Mouse (Mus musculus) limb, embryonic 11.5 days (tissue): ENCODE measurements at regions not wholly inside any gene's neighbourhood (a gene's known extent, or its start where the extent isn't known, plus 50 kb on each side); places are given as distances from the start of the nearest gene placed in this dataset.

Experiments
- ATAC-seq: fragments of 200-750 bp; cut with Nextera tagmentation; 2 replicates; pipeline ENCODE4 v1.8.0; 2017; ENCODE audit warnings: low read depth; ENCODE audit not compliant: insufficient number of reproducible peaks, low FRiP score, low TSS enrichment
- DNase-seq: peaks from one replicate; pipeline ENCODE4 v3.0.0-alpha.2; 2015; ENCODE audit warnings: low spot score
- H3K27ac ChIP-seq: fragments of 300-500 bp; sonication (generic); replicated peaks from 2 replicates; pipeline ENCODE4 v1.5.1; 2014; ENCODE audit warnings: low read depth, mild to moderate bottlenecking, low read length
- H3K27me3 ChIP-seq: fragments of 300-500 bp; sonication (generic); 2 replicates; pipeline ENCODE4 v1.6.1; 2014; ENCODE audit warnings: mild to moderate bottlenecking, low read length, mixed read lengths; ENCODE audit not compliant: control insufficient read depth, insufficient read depth
- H3K36me3 ChIP-seq: fragments of 300-500 bp; sonication (generic); 2 replicates; pipeline ENCODE4 v1.6.1; 2014; ENCODE audit warnings: mild to moderate bottlenecking, low read length, moderate library complexity, mixed read lengths; ENCODE audit not compliant: control insufficient read depth, insufficient read depth
- H3K4me1 ChIP-seq: fragments of 300-500 bp; sonication (generic); 2 replicates; pipeline ENCODE4 v1.6.1; 2014; ENCODE audit warnings: low read length, mixed read lengths; ENCODE audit not compliant: control insufficient read depth, insufficient read depth
- H3K4me2 ChIP-seq: fragments of 300-500 bp; sonication (generic); 2 replicates; pipeline ENCODE4 v1.6.1; 2014; ENCODE audit warnings: low read depth, mild to moderate bottlenecking, moderate library complexity; ENCODE audit not compliant: severe bottlenecking
- H3K4me3 ChIP-seq: fragments of 300-500 bp; sonication (generic); 2 replicates; pipeline ENCODE4 v1.5.1; 2014; ENCODE audit warnings: low read depth, low read length
- H3K9ac ChIP-seq: fragments of 300-500 bp; sonication (generic); 2 replicates; pipeline ENCODE4 v1.6.1; 2014; ENCODE audit warnings: mild to moderate bottlenecking, low read length
- H3K9me3 ChIP-seq: fragments of 300-500 bp; sonication (generic); 2 replicates; pipeline ENCODE4 v1.6.1; 2016; ENCODE audit warnings: low read length; ENCODE audit not compliant: control insufficient read depth
- WGBS: fragments of 180-500 bp; shearing (Covaris S2); extraction: QIAGEN DNeasy Blood & Tissue Kit; methylation state at CpG from one replicate; pipeline ENCODE4 v1.1.7; 2014; 5-methylcytosine and 5-hydroxymethylcytosine counted together

DNA sequence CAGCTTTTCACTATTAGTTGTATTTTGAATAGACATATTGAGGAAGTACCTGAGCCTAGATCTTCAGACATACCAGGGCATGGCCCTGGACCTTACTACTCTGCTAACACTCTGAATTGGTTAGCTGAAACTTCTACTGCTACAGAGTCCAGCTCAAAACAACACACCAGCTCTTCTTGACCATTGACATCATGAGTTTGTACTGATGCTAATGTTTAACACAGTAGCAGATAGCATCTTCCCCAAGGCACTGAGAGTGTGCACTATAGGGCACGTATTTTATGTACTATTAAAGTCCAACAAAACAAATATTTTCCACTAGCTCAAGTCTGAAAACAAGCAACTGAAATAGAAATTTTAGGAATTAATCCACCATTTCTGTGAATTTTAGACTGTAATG lies 157.8 kb downstream of the Ptger3 start:
- Histone ChIP-seq H3K27me3 (no peaks in the 10 kb centered on the region), H3K36me3 (no peaks in the 10 kb centered on the region), H3K27ac (no peak overlapping the region), H3K4me1 (no peaks in the 10 kb centered on the region), H3K9ac (no peak overlapping the region), H3K9me3 (no peaks in the 10 kb centered on the region), H3K4me3 (no peak overlapping the region), H3K4me2 (no peak overlapping the region)
- ATAC-seq, result no peak
- WGBS, result 59% methylated on average over 1 of the region's 1 CpGs
- DNase-seq, result no peak

DNA sequence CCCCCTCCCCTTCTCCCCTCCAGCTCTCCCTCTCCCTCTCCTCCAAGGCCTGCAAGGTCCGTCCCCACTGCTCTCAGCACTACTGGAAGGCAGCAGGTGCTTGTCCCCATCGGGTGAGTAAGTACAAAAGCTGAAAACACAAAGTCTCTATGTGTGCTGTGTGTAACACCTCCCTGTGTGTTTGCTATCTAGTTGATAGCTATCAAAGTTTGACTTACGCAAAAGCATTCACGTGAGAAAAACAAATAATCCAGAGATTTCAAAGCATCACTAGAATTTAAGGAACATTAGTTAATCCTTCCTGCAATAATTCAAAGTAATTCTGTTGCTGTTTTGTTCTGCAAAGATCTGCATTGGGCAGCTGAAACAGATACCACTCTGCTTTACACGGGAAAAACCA lies 156.5 kb downstream of the Ptger3 start:
- DNase-seq, result no peak
- H3K4me2 ChIP-seq, result no peak overlapping the region
- no peaks in the 10 kb centered on the region for H3K36me3 ChIP-seq
- no peak overlapping the region for H3K4me3 ChIP-seq
- H3K9ac ChIP-seq, result no peak overlapping the region
- no peaks in the 10 kb centered on the region for H3K9me3 ChIP-seq
- no peaks in the 10 kb centered on the region for H3K27me3 ChIP-seq
- H3K27ac ChIP-seq, result no peak overlapping the region
- 77% methylated on average over 5 of the region's 5 CpGs for WGBS
- ATAC-seq, result no peak
- no peaks in the 10 kb centered on the region for H3K4me1 ChIP-seq

DNA sequence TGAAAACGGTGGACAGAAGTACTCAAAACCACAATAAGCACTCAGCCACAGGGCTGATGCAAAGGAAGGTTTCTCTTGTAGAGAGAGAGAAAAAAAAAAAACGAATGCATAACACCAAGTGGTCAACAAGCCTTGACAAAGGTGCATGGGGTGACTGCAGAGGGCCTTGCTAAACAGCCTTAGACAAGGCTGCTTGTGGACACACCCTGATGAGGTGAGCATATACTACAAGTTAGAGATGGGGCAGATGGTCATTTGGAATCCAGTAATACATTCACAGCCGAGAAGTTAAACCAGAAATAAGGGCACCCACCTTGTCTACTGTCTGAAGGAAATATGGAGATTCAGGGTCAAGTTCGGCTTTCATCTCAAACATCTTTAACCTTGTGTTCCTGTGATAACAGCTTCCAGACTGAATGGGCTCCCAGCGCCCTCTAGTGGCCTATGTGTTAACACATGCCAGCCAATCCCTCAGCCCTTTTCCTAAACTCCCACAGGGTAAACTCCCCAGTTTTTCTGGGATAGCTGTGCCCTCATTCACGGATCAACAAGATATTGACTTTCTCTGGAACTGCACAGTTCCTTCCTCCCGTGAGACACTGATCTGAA lies 150.7 kb downstream of the Ptger3 start:
- H3K4me1 ChIP-seq, result no peaks in the 10 kb centered on the region
- no peak overlapping the region for H3K27ac ChIP-seq
- H3K4me2 ChIP-seq, result no peak overlapping the region
- no peak for ATAC-seq
- H3K9ac ChIP-seq, result no peak overlapping the region
- no peak overlapping the region for H3K4me3 ChIP-seq
- no peaks in the 10 kb centered on the region for H3K36me3 ChIP-seq
- H3K27me3 ChIP-seq, result no peaks in the 10 kb centered on the region
- WGBS, result 23% methylated on average over 7 of the region's 7 CpGs
- no peaks in the 10 kb centered on the region for H3K9me3 ChIP-seq
- DNase-seq, result peak; percentile 80

DNA sequence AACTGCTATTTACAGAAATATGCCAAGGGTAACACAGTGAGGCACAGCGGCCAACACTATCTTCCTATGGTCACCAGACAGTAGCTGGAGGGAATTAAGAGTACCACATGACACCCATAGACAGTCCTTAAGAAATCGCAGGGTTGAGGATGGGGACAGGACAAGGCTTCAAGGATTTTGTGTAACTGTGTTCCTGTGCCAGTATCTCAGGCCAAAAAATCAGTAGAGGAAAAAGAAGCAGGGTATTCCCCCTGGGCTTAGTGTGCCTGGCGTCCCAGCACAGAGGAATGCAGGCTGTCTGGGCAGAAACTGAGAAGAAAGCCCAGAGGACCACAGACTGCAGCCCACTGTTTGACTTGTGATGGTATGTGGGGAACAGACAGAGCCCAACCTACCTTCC lies 147.3 kb downstream of the Ptger3 start:
- Histone ChIP-seq H3K27me3 (no peaks in the 10 kb centered on the region), H3K4me3 (no peak overlapping the region), H3K9me3 (no peaks in the 10 kb centered on the region), H3K27ac (no peak overlapping the region), H3K9ac (no peak overlapping the region), H3K4me2 (no peak overlapping the region), H3K36me3 (no peaks in the 10 kb centered on the region), H3K4me1 (no peaks in the 10 kb centered on the region)
- DNase-seq (no peak), ATAC-seq (no peak)
- 80% methylated on average over 3 of the region's 3 CpGs for WGBS

DNA sequence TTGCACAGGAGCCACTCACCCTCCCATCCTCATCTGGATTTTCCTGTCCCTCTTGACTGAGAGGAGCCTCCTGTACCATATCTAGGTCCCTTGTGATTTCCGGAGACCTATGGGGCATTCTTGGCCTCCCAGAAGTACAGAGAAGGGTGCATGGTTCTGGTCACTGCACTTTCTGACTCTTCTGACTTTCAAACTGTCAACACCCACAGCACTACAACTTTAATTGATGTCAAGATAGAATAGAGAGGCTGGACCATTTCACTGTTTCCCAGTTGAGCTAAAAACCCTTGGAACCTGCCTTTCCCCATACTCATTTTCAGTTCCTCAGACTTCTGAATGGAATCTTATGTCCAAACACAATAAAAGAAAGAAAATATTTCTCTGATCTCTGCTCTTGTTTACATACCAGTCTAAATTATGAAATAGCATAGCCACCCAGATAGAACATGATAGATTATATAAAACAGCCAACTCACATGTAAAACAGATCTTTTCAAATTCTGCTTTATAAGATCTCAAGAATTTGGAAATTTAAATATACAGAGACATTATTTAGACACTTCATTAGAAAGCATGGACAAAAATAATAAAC lies 144.2 kb downstream of the Ptger3 start:
- 88% methylated on average over 1 of the region's 1 CpGs for WGBS
- Histone ChIP-seq H3K36me3 (no peaks in the 10 kb centered on the region), H3K4me3 (no peak overlapping the region), H3K9me3 (no peaks in the 10 kb centered on the region), H3K4me2 (no peak overlapping the region), H3K27me3 (no peaks in the 10 kb centered on the region), H3K27ac (no peak overlapping the region), H3K4me1 (no peaks in the 10 kb centered on the region), H3K9ac (no peak overlapping the region)
- no peak for DNase-seq
- no peak for ATAC-seq

DNA sequence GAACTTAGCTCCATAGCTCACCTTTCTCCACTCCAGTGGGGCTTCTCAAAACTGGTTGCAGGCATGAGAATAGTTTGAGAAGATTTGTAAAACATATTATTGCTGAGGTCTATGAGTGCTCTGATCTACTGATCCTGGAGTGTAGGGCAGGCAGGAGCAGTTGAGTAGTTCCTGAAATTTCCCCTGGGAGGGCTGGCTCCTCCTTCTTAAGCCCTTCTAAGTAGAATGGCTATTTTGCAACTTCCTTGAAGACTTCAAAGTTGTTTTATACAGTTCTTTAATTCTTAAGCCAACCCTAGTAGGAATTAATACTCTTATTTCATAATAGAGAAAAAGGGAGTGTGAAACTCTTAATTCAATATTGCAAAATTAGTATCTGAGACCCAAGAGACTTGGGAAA lies 133.3 kb downstream of the Ptger3 start:
- DNase-seq, result peak; percentile 9
- no peak for ATAC-seq
- H3K36me3 ChIP-seq, result no peaks in the 10 kb centered on the region
- no peaks in the 10 kb centered on the region for H3K9me3 ChIP-seq
- no peak overlapping the region for H3K4me3 ChIP-seq
- H3K27ac ChIP-seq, result no peak overlapping the region
- no peak overlapping the region for H3K9ac ChIP-seq
- no peaks in the 10 kb centered on the region for H3K4me1 ChIP-seq
- H3K27me3 ChIP-seq, result no peaks in the 10 kb centered on the region
- no peak overlapping the region for H3K4me2 ChIP-seq

DNA sequence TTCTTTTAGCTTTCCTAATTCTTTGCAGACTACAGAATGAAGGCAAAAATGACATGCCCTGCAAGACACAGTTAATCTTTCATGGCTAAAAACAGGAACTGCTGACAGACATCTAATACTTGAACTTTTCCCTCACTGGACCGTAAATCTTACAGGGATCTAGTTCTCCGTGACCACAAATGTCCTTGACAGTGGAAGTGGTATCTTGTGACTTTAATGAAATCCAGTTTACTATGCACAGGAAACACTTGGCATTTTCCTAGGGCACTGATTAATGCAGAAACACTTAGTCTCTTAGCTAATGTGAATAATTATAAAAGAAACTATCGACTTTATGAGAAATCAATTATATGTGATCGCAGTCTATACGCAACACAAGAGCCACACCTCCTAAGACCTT lies 131.8 kb downstream of the Ptger3 start:
- Histone ChIP-seq H3K36me3 (no peaks in the 10 kb centered on the region), H3K4me2 (no peak overlapping the region), H3K9ac (no peak overlapping the region), H3K27me3 (no peaks in the 10 kb centered on the region), H3K27ac (no peak overlapping the region), H3K4me3 (no peak overlapping the region), H3K9me3 (no peaks in the 10 kb centered on the region), H3K4me1 (no peaks in the 10 kb centered on the region)
- WGBS, result 79% methylated on average over 5 of the region's 5 CpGs
- ATAC-seq (no peak), DNase-seq (peak; percentile 10)

DNA sequence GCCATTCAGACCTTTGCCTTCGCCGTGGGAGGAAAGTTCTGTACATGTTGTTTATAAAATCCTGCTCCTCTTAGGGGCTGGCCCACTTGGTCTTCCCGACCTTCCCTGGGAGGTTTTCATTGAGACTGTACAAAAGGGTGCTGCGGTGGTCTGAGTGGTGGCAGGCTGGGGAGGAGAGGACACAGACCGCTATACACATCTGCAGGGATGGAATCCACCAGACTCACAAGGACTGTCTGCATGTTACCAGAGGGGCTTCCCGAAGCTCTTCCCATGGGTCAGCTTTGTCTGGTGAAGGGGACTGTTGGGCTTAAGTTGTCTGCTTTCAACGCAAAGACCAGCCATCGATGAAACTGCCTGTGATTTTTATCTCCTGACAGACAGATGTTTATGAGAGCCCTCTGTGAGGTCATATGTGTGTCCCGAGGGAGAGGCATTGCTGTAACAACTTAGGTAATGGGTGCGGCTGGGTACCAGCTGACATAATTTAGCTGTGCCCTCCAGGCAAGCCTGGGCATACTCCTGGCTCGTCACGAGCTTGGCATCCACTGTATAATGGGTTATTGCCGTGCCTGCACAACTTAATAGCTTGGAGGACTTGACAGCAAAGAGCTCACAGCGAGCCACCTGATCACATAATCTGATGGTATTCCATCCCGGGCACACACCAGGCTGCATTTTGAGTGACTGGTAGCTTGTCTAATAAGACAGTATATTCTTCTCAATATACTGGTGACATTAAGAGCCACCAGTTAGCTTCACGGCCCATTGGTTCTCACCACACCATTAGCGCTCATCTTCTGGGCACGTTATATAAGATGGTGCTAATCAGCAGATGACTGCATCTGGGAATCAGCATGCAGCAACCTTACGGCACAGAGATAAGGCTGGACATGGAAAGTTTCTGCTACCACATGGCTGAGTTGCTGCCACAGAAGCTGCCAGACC lies 128.7 kb downstream of the Ptger3 start:
- Histone ChIP-seq H3K9me3 (no peaks in the 10 kb centered on the region), H3K36me3 (no peaks in the 10 kb centered on the region), H3K27me3 (no peaks in the 10 kb centered on the region), H3K9ac (no peak overlapping the region), H3K27ac (no peak overlapping the region), H3K4me1 (no peaks in the 10 kb centered on the region), H3K4me3 (no peak overlapping the region), H3K4me2 (no peak overlapping the region)
- ATAC-seq (no peak), DNase-seq (peak; percentile 17)
- 85% methylated on average over 19 of the region's 19 CpGs for WGBS
